Mouse (Mus musculus) adrenal gland, postnatal 10 days (tissue): ENCODE measurements at regions not wholly inside any gene's neighbourhood (a gene's known extent, or its start where the extent isn't known, plus 50 kb on each side); places are given as distances from the start of the nearest gene placed in this dataset.

Experiments
- DNase-seq: peaks from one replicate; pipeline ENCODE4 v3.0.0; 2021; ENCODE audit warnings: mixed read lengths

DNA sequence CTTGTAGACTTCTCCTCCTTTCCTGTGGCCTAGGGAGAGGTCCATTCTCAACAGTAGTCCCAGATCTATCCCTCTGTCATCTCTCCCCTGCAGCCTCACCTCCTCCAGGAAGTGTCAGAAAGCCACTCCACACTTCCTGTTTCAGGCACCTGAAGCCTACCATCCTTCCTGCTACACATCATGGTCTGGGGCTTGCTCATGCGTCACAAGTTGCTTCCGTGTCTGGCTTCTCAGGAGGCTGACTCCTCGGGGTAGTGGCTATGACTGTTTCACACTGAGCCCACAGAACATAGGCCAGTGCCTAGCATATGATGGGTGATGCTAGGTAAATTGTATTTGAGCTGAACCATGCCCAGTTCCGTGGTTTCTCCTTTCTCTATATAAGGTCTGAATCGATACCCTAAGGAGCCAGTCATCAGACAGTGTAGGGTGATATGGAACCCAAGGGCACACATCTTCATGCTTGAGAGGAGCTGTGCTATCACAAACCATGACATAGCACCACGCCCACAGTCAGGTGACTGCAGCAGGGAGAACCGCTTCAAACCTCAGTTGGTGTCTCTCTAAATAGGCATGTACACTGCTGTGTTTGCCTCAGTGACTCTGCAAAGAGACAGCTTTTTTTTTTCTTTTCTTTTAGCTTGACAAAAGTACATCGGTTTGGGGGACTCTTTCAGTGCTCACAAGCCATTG lies 272.2 kb downstream of the Sec61b start:
- DNase-seq = no peak

- no peak for DNase-seq
These were observed 272.6 kb upstream of the Nr4a3 start for GRCm38 (mm10) chr4:47772230-47772920.

DNA sequence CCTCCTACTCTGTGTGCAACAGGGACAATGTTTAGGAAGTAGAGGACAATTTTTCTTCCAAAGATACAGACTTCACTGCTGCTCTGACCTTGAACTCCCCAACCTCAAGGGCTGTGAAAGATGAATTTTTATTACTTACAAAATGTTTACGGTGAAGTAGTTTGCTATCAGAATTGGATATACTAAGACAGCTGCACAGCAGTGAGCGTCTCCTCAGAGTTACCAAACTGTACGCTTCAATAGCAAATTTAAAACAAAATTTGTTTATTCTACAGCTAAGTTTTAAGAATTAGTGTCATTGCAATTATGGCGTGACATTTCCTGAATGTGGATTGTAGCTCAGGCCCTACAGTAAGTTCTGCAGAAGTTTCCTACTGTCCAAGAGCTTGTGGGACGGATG lies 270.3 kb upstream of the Nr4a3 start:
- no peak for DNase-seq

GRCm38 (mm10) chr4:47781039-47781438 lies 263.9 kb upstream of the Nr4a3 start:
- DNase-seq = peak; percentile 11

DNA sequence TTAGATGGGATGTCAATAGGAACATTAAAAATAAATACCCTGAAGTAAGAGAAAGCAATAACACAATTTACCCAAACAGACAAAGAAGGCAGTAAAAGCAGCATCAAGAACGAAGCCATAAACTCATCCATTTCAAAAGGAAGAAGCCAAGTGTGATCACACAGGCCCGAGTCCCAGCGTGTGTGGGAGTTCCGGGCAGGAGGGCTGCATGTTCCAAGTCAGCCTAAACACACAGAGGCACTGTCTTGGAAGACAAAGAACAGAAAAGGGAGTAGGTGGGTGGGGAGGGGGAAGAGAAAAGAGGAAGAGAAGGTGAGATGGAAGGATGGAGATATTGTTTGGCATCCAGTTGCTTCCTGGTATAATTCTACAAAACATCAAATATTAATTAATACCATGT lies 248.0 kb upstream of the Nr4a3 start:
- no peak for DNase-seq

- DNase-seq = no peak
These were observed 245.8 kb upstream of the Nr4a3 start for GRCm38 (mm10) chr4:47799165-47799564.

- no peak for DNase-seq
These were observed 241.8 kb upstream of the Nr4a3 start for GRCm38 (mm10) chr4:47803111-47803510.

DNA sequence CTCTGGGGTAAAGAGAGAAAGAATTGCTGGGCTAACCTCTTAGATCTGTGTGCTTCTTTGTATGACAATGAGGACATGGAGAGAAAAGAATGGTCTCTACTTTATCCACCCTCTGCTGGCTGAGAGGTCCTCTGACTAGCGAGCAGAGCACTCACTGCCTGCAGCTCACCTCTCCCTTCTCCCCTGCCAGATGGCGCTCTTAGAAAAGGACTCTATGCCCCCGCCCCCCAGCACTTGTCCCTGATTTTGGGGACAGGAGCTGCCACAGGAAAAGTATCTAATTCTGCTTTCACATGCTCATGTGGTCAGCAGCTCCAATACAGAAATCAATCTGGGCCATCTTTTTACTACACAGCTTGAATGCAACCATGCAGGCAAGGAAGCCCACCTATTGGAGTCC lies 237.1 kb upstream of the Nr4a3 start:
- peak; percentile 4 for DNase-seq

DNA sequence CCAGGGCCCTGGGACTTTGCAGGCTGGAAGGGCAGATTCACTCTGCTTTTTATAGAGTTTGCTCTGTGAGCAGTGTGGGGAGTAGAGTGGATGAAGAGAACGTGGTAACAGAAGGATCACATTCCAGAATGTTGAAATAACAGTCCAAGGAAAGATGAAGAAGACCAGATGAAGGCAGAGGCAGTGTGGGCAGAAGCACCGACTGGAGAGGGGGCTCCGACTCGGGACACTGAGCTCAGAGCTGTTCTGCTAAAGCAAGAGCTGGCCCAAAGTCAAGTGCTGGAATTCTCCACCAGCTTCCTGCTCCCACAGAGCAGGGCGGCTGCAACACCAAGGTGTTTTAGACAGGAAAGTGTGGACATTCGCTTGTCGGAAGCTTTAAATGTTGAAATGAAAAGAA lies 230.9 kb upstream of the Nr4a3 start:
- no peak for DNase-seq

DNA sequence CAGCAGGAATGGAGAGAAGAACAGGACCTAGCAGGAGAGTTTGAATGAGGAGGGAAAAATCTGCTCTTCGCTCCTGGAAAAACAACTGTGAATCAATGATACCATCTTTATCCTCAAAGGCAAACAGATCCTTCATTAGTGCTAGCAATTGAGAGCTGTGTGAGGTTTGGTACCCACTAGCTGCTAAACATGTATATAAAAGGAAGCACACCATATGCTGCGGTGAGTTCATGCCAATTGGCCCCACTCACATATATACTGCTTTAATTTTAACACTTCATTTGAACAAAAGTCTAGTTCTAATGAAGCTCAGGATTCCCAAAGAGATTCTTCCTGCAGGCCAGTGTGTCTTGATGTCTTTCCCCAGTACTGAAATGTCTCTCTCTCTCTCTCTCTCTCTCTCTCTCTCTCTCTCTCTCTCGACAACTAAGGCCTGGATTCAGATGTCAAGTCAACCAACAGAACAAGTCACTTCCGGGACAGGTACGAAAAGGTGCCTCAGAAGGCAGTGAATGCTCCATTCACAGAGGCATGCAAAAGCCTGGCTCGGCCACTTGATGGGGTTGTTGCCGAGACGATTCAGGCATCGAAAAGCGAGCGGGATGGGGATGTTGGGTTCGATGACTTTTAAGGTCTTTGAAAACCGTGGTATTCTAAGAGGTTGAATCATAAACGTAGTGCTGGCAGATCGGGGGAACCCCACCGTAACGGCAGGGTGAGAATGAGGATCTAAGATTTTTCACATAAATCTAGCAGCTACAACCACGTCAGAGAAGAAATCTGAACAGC lies 226.4 kb upstream of the Nr4a3 start:
- DNase-seq = no peak

DNA sequence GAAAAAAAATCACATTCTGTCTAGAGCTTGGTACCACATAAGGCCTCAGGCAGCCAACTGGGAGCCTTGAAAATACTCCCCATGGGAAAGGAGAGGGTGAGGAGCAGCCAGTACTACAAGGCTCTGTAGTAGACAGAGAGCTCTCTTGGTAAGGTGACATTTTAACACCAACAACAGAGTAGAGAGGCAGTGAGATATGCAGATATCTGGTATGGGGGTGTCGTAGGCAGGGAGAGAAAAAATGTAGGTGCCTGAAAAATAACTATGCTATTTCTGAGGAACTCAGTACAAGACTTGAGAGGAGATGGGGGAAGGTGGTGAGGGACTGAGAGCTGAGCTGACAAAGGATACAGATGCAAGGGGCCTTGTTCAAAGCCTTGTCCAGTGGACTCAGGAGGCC lies 224.4 kb upstream of the Nr4a3 start:
- no peak for DNase-seq

GRCm38 (mm10) chr4:47823299-47823698 lies 221.7 kb upstream of the Nr4a3 start:
- no peak for DNase-seq

DNA sequence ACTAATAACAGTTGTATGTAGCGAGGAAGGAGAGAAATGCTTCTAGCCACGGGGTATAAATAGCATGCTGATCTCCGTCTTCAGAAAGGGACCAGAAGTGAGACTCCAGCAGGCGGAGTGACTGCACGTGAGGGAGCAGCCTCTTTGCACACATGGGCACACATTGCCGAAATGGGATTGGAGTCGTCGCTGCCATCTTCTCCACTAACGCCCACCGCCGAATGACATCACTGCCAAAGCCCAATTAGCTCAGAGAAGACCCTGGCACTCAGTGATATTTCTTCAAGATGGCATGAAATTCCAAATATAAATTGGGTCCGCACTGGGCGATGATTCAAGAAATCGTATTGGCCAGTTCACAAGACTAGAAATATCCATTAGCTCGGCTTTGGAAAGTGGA lies 220.9 kb upstream of the Nr4a3 start:
- no peak for DNase-seq

DNA sequence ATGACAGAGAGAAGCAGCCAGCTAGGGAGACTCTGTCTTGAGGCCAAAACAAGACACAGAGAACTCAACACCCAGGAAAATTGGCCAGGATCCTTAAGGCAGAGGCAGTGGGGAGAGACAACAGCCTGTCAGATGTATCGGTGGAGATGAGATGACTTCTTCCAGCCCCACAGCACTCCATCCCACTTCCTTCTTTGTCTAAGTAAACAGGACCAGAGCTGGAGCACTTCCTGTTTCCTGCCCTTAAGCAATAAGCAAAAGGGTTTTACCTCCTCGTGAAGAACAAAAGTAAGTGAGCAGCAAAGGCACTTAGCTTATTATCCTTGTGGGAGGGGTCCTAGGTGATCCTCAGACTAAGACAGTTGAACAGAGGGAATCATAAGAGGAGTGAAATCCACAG lies 212.0 kb upstream of the Nr4a3 start:
- DNase-seq = no peak

DNA sequence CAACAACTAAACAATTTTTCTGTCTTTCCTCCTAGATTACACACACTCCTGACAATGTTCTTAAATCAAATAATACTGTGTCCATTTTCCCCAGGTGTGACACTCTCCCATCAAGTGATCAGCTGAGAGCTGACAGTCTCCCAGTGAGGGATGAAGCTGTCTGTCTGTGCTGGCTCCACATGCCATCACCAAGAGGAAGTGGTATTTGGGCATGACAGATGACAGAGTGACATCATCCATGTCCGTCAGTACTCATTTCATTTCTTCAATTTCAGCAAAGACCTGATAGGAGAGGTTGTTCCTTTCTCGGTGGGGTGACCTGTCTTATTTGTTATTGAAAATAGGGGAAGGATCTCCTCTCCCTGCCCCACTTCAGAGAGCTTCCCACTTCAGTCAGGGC lies 206.5 kb upstream of the Nr4a3 start:
- DNase-seq = no peak

- DNase-seq = no peak
These were observed 202.8 kb upstream of the Nr4a3 start for GRCm38 (mm10) chr4:47842128-47842656.

- DNase-seq = no peak
These were observed 199.7 kb upstream of the Nr4a3 start for GRCm38 (mm10) chr4:47845239-47845638.

DNA sequence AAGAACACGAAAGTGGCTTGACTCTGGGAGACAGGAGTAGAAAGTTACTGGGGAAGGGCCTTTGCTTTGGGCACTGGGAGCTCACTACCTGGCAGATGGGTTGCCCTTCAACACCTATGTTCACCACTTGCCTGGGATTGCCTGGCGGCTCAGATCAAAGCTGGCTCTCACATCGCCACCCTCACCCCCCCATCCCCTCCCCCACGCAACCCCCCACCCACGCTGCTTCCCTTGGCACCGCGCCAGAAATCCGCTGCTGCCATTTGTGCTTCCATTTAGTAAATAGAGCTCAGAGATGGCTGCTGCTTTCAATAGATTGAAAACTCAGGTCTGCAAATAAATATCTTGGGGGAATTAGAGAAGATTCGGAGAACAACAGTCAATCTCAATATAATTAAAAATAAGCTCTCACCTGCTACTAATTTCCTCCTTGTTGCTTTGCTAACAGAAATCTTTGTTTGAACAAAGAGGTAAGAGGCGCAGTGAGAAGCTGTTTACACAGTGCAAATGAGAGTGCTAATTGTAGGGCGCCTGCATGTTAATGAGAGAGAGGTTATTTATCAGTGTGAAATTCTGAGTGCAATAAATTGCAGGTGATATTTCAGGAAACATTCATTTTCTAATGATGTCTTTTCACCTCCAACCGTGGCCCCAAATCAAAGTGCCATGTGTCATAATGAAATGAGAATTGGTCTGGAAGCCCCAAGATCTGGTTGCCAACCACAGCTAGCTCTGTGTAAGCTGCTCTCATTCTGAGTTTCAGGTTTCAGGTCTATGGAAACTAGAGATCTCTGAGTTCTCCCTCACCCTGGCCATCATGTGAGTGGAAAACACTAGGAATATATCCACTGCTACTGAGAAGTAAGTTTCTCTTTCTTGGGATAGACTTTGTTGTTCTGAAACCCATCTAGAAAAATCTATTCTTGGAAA lies 198.3 kb upstream of the Nr4a3 start:
- DNase-seq = no peak

DNA sequence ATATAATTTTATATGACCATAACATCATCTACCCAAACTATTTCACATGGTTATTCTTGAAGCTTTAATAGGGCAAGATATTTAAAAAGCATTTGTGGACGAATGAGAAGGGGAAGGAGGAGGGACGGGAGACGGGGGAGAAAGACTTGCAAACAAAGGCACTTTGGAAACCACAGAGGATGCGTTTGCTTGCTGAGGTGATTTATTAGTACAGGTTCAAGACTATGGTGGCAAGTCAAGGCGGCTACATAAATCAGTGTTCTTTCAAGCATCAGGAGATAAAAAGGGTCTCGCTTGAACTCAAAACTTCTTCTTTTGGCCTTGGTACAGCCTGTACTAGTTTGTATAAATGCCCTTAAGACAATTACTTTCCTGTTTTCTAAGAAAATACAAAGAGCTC lies 183.8 kb upstream of the Nr4a3 start:
- DNase-seq = no peak

DNA sequence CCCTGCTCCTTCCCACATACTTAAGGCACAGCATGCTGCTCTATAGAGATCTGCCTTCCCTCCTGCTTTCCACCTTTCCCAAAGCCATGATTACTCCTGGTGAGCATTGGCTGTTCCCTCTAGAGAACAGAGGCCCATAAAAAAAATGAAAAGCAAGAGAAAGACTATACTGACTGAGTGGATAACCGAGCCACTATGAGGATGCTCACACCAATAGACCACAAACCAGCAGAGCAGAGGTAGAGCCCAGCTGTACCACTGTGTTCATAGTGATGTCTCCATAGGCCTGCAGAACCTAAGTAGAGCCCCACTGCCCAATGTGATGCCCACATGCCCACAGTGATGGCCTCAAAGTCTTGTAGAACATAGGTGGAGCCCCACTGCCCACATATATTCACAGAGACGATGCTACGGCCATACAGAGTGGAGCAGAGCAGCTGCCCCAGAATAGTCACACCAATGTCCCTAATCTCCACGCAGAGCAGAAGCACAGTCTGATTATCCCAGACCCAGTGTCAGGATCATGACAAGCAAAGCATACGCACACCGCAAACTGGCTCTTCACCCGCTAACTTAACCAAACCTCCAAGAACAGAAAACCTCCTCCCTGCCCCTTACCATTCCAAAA lies 174.8 kb upstream of the Nr4a3 start:
- no peak for DNase-seq

GRCm38 (mm10) chr4:47870638-47871019 lies 174.3 kb upstream of the Nr4a3 start:
- DNase-seq = no peak

GRCm38 (mm10) chr4:47881560-47881959 lies 163.4 kb upstream of the Nr4a3 start:
- no peak for DNase-seq
